Mouse (Mus musculus) left cerebral cortex, adult 11 months (tissue): ENCODE measurements around the gene Col20a1.
A peak's percentile ranks its signal among the peaks of the same experiment; 100 is the strongest.

Source experiments
- DNase-seq: peaks from one replicate; pipeline ENCODE4 v3.0.0; 2022; ENCODE audit warnings: low spot score

The Col20a1 gene

DNA sequence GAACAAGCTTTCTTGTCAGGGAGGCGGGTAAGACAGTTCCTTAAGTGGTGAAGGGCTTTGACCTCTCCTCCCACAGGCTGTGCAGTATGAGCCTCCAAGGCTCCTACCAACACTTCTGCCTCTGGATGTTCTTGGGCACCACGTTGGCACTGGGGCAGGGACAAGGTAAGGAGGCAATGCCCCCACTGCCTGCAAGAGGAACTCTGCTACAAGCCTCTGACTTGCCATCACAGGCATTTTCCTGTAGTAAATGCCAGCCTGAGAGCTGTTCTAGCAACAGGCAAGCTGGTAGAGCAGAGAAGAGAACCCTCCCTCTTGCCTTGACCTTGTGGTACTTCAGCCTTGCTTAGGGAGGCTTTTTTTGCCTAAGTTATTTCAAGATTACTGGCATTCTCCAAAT lies at the start of gene Col20a1:
Gene Col20a1 (plus strand): TSS at position 87 of the 400 bp plus-strand sequence.
- DNase-seq = no peak

DNA sequence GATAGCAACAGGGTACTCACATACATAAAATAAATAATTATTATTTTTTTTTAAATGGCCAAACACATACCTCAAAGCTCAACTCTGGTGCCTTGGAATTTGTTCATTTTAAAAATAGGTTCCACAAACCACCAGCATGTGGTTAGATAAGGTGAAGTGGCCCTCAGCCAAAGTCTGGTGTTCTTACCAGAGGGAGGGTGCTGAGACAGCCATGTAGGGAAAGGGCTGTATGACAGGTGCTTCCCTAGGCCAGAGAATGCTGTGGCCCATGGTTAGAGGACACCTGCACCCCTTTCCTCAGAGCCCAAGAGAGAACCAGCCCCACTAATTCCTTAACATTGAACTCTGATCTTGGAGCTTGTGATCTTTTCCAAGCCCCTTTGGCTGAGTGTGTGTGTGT lies 46.1 kb upstream of the Col20a1 start:
- no peak for DNase-seq

DNA sequence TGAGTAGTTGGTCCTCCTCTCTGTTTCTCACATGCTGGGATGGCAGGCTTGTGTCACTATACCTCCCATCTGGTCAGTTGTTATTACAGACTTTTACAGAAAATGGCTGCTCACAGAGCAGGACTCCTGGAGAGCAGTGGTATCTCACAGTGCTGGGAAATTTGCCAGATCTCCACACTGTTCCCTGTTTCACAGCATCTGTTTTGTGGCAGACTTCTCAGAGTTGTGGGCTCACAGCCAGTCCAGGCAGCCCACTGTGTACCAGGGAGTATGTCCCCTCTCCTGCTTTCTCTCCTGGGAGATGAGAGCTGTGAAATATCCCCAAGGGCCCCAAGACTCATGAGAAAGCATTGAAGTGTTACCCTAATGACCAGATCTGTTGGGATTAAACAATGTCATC lies 44.5 kb upstream of the Col20a1 start:
- DNase-seq = no peak

DNA sequence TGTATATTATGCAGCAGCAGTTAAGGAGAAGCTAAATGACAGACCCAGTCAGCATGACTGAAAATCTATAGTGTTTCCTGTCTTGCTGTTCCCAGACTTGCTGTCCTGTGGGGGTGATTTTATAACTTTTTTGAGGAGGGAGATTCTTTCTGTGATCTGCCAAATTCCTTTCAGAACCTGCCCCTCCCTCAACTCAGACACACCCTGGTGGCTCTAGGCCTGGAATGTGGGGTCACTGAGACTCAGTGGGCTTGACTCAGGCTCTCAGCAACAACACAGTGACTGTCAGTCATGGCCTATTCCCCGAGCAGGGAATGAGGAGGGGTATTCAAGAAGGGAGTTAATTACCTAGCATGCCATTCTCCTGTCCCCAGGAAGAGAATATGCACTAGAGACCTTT lies 36.4 kb upstream of the Col20a1 start:
- no peak for DNase-seq

DNA sequence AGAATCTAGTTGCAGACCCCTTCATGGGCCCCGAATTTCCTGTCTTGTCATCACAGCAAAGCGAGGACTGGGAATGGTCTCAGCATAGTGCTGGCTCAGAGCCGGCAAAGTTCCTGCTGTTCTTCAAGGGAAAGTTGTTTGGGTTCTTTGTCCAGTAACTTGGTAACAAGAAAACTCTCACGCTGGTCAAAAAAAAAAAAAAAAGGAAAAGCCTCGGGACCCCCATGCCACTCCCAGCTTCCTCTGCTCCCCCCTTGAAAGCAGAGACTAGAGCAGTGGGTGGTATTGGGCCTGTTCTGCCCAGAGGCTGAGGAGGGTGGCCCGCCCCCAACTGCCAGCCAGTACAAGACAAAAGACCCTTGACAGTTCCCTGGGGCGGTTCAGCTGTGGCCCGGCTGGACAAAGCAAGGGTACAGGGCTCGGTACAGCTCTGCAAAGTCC lies 33.6 kb upstream of the Col20a1 start:
- DNase-seq = no peak

DNA sequence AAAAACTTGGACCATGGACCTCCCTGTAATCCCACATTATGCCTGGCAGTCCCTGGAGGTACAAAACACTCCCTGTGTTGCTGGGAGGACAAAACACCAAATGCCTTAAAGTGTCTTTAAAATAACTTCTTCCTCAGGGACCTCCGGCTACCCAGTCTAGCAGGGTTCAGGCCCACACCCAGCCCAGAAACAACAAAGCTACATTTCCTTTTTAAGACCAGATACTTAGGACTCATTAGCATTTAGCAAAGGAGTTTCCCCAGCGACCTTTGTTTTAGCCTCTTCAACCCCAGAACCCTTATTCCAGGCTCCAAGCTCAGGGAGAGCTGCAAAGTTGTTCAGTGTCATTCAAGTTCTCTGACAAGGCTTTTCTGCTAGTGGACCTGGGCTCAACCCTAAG lies 32.7 kb upstream of the Col20a1 start:
- no peak for DNase-seq

DNA sequence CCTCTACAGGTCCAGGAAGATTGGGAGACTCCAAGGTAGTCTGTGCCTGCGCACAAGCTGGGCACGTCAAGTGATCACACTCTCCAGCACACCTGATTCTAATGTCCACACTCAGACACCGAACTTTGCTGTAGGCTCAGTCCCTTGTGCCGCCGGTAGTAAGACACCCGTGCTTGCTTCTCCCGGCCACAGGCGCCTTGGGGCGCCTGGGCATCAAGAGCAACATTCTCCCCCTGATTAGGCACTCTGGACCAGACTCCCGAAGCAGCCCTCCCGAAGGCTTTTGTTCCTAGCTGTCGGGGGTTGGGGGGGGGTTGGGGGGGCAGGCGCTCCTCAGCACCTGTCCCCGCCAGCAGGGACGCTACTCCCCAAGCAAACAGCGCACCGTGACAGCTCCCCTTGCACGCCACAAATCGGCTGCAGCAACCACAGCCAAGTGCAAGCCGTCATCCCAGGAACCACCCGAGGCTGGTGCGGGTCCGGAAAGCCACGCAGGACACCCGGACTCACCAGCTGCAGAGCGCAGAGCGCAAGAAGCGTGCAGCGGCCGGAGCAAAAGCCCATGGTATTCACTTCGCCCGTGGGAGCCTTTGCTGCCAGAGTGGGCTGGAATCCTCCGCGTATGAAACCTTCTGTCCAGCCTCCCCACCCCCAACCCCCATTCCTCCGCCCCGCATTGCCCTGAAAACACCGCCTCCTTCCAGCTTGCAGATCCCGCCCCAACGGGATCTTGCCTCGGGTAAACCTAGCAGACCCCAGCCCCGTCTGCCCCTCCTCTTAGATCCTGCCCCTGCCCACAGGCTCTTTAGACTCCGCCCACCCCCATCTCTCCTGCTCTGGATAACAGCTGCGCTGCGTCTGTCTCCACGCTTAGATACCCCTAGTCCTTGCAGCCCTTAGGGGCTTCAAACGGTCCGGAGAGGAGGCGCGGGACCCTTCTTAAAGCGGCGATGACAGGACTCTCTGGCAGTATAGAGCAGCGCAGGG lies 32.0 kb upstream of the Col20a1 start, which contains the start of gene Nkain4:
Gene Nkain4 (minus strand): TSS at position 639 of the 987 bp plus-strand sequence.
- DNase-seq = no peak

DNA sequence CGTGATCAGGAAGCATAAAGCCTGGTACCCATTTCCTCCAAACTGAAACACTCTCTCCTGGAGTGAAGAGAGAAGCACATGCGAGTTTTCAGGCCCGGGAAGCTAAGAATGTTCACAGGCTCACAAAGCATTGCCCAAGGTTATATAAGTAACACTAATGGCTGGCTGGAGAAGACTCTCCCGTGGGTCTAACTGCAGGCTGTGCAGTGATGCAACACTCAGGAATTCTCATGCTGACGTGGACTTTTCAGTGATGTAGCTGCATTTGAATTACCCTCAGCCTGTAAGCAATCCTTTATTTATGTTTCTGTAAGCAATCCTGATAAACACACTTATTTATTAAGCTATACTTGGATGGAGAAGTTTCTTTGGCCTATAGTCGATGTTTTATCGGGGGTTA lies 26.7 kb upstream of the Col20a1 start:
- no peak for DNase-seq

DNA sequence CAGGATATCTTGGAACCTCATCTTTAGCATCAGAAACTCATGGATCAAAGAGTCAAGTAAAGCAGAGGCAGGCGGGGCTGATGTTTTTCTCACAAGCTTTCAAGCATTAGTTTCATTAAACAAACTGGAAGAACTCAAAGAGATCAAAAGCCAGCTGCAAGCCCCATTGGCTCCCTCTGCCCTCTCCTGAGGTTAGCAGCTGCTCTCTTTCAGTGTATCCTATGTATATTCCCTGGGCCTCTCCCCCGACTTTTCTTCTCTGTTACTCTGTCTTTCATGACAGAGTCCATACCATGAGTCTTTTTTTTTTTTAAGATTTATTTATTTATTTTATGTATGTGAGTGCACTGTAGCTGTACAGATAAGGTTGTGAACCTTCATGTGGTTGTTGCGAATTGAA lies 26.1 kb upstream of the Col20a1 start:
- no peak for DNase-seq

DNA sequence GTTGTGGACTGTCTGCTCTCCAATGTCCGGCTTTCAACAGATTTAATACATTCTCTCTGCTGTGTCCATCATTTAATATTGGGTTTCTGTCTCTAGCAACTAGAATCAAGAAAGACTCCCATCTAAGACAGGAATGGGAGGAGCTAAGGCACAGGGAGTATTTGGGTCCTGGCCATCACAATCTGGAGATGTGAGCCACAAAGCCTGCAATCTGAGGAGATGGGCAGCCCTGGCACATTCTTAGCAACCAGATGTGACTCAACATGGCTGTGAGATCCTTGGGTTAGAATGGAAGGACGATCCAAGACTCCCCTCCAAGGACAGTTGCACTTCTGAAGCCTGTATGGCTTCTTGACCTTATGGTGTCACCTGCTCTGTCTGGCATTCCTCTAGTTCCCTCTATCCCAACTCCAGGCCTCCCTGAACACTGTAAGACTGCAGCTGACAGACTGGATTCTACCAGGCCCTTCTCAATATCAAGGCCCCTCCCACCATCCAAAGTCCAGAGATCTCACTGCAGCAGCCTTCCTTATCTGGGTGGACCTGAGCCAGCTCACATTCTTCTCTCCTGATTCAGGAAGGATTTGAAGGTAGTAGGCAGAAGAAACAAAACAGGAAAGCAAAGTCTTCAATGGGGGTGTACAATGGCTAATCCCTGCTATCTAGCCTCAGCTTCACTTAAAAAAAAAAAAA lies 23.6 kb upstream of the Col20a1 start:
- no peak for DNase-seq

DNA sequence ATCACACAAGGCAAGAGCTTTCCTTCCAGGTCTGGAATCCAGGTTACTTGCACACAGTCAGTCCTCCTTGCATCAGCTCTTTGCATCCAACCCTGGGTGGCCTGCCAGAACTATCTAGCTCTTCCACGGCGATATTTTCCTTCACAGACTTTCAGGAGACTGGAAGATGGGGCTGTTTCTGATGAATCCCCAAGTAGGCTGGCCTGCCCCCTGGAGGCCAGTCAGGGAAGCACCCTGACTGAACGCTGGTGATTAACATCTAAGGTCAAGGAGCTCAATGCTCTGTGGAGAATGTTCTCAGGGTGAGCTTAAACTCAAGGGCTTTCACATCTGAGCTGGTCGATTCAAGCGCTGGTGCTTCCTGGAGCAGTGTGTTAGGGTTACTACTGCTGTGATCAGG lies 22.4 kb upstream of the Col20a1 start:
- DNase-seq = peak; percentile 55

DNA sequence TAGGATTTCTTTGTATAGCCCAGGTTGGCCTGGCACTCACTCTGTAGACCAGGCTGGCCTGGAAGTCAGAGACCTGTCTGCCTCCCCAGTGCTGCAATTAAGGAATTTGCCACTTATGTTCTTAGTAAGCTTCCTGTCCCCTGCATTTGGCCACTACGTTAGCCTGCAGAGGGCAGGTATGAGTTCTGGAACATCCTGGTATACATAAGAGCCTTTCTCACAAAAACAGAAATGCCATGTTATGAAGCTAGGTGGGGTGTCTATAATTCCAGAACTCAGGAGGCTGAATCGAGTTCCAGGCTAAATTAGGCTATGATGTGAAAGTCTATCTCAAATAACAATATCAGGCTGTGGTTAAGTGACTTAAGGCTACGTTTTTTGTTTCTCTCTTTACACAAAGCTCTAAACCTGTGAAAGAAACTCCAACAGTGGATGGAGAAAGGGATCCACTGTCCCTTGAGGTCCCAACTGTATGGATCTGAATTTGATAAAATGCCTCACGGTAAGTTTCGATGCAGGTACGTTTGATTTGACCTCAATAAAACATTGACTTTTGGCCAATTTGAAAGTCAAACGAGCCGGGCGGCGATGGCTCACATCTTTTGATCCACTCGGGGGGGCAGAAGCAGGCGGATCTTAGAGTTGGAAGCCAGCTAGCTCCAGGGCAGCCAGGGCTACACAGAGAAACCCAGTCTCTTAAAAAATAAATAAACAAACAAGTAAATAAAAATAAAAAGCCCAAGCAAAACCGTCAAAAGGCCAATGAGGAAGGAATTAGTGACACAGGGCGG lies 20.0 kb upstream of the Col20a1 start:
- no peak for DNase-seq

DNA sequence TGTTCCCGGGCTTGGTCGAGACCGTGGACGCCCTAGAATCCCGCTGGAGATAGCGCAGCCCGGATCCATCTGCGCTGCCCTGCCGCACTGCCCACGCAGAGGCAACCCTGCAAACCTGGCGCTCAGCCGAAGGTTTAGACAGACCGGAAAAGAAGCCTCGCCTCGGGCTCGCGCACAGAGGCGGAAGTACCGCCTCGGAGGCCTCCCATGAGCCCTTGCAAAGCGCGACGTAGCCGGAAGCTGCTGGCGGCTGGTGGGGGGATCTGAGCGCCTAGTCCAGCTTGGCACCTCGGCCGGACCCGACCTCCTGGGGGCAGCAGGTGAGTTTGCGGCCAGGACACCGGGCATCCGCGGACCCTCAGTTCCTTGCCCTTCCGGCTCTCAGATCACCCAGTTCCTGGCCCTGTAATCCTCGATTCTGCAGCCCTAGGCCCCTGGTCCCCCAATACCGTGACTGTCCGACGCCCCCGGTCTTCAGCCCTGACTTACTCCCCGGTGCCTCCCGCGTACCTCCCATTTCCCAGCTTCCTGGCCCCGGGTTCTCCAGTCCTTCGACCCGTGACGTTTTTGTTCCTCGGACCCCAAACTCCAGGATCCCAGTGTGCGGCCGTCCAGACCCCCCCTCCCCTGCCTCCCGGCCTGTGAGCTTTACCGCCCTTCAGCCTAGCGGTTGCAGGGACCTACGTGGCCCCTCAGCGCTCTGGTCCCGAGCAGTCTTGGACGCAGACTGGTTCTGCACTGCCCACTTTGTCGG lies 19.1 kb upstream of the Col20a1 start, which contains the start of gene Arfgap1:
Gene Arfgap1 (plus strand): TSS at position 216 of the 754 bp plus-strand sequence.
- peak; percentile 87 for DNase-seq

DNA sequence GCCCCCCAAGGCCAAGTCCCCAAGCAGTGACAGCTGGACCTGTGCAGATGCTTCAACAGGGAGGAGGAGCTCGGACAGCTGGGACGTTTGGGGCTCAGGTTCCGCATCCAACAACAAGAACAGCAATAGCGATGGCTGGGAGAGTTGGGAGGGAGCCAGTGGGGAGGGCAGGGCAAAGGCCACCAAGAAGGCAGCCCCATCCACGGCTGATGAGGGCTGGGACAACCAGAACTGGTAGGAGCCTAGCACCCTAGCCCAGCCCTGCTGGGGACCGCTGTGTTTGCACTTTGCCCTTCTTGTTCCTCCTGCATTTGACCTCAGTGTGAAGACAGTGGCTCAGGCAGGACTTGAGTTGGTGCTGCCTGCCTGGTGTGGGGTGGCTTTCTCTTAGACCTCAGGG lies 5.2 kb upstream of the Col20a1 start:
- DNase-seq = no peak

DNA sequence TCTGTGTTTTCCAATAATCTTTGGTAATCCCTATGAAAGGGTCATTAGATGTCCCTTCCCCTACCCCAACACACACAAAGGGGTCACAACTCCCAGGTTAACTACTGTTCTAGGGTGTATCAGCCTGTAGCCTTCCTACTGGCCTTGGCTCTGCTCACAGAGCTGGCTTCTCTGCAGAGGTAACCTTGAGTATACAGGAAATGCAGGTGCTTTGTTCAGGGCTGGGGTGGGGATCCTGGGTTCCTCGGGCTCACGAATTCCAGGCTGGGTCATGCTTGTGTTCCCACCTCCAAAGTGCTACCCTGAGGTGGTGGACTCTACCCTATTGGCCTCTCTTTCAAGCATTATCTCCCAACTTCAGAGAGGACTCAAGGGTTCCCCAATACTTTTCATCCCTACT lies 700 bp upstream of the Col20a1 start:
- no peak for DNase-seq

DNA sequence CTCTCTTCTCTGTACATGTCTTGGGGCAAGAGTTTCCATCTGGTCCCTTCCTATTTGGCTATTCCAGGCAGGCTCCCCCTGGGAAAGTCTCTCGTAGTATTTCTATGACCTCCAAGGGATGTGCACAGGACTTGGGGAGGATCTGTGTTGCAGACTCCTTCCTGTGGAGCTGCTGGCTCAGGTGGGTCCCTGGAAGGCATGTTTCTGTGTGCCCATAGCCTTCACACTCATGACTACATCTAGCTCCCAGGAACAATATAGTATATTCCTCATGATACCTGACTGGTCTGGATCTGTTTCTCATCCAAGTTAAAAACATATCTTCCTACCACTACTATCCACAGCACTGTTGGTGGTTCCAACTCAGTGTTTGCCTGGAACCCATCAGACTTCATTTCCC lies 666 bp downstream of the Col20a1 start:
- DNase-seq = no peak

DNA sequence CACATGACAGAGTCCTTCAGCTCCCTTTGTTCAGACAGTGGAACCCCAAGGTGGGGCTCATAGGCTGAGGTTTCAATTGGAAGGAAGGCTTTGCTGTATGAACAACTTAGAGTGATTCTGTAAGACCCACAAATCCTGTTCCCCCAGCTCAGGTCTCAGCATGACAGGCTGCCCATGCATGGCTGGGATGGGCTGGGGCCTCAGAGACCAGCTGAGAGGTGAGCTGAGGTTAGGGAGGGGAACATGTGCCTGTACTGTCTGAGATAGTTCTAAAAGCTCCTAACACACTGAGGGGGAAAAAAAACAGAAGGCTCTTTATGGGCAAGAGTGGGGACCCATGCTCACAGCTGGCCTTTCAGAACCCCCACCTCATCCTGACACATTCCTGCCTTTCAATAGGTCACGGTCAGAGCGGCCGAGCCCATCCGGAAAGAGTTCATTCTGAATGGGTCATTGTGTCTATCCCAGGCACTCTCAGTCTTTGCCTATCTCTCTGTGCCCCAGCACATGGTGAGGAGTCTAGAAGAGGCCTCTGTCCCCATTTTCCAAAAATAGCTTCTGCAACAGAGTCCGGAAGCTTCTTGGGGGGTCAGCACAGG lies 1.2 kb downstream of the Col20a1 start:
- no peak for DNase-seq

DNA sequence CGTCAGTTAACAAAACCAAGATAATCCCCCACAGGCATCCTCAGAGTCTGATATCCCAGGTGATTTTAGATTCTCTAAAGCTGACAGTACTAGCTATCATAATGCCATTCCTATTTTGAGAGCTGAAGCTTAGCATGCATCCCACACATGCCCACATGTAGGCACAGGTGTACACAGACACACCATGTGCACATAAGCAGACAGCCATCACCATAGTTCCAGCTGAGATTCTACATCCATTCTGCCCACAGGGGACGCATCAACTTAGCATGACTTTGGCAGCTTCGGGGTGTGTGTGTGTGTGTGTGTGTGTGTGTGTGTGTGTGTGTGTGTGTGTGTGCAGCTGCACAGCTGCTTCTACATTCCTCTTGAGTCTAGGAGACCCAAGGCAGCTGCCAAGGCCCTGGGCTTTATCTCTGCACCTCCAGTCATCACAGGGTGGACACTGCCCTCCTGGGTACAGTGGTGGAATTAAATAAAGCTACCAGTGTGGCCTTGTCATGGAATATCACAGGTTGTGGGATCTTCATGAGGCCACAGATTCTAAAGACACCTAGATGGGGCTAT lies 2.1 kb downstream of the Col20a1 start:
- no peak for DNase-seq

DNA sequence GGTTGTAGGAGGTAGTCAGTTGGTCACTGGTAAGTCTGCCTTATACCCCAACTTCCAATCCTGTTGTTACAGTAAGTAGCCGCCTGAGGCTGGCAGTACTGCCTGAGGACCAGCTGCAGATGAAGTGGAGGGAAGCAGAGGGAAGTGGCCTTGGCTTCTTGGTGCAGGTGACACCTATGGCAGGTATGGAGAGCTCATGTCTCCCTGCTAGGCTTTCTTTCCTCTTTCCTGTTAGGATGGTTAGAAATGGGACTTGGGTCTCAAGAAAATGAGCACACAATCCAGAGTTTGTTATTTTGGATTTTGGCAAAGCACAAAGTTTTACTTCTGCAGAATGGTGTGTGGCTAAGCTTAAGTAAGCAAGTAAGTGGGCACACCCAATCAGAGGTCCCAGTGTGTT lies 2.6 kb downstream of the Col20a1 start:
- no peak for DNase-seq

DNA sequence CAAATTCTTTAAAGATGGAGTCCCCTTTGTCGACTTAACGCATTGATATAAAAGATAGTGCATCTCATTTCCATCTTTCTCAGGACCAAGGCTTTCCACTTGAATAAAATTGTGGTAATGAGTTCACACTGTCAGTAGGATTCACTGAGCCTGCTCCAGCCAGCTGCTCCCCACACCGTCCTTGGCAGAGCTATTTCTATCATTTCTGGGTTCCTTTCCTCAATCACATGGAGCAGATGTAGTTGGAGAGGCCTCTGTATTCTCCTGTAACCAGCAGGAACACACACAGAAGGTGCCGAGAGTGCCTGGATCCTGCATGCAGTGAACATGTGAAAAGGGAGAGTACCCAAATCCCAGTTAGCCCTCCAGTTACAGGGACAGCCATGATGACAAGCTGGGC lies 4.0 kb downstream of the Col20a1 start:
- DNase-seq = no peak

DNA sequence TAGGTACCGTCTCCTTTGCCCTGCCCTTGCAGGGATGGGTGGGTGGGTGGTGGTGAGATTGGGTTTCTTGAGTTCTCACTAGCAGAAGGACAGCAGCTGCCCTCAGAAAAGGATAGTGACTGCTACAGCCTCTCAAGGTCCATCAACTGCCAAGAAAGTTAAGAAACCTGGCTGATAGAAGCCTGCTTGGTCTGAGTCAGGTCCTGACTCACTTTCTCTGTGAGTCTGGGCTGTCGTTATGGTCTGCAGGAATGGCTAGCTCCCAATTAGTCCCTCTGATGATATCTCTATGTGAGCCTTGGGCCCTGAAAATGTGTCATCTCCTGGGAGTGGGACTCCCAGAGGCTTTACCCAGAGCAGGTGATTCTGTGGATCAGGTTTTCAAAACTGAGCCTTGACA lies 8.0 kb downstream of the Col20a1 start:
- no peak for DNase-seq
